Mouse (Mus musculus) cerebellum, adult 2 months (tissue): ENCODE results near the gene Gzma.

Experiments
- CTCF ChIP-seq: fragments of 200-500 bp; IDR thresholded peaks from 2 replicates; pipeline ENCODE4 v1.5.1; 2011; ENCODE audit warnings: low read depth, mild to moderate bottlenecking, control low read depth, low read length, moderate library complexity, borderline replicate concordance; ENCODE audit not compliant: insufficient read depth
- POLR2A ChIP-seq: fragments of 200-500 bp; IDR thresholded peaks from 2 replicates; pipeline ENCODE4 v1.6.1; 2011; ENCODE audit warnings: low read length, control low read depth, borderline replicate concordance; ENCODE audit not compliant: insufficient read depth

GRCm38 (mm10) chr13:113129974-113130373, 29.2 kb upstream of the Gzma start:
- TF ChIP-seq POLR2A (no peak), CTCF (no peak)
